Mouse (Mus musculus): ENCODE measurements around the gene Mrgprf. TPM values are rescaled to one million over a fixed set of nuclear protein-coding genes. Genes with fewer than 3 reads are reported as not detected.

Gene Mrgprf
- total RNA-seq, 1 experiment = 0.49 TPM

DNA sequence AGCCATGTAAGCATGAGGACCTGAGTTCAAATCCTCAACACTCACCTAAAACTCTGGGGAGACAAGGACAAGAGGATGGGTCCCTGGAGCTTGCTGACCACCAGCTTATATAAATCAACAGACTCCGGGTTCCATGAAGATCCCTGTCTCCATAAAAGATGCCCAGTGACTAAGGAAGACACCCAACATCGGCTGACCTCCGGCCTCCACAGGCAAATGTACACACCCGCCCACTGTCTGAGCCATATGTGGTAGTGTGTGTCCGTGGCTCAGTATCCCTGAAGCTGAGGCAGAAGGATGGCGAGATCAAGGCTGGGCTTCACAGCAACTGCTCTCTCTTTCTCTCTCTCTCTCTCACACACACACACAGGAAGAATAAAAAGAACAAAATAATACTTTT, 33.3 kb downstream of the Mrgprf start:
- Histone ChIP-seq H3K9me3 (ENCODE audit: control insufficient read depth, insufficient read depth, low read depth, low read length) (no peaks in the 10 kb centered on the region), H3K4me3 (ENCODE audit: insufficient read depth in 1 of 2, low read depth in 1 of 2, low read length in 2 of 2, poor library complexity in 1 of 2, severe bottlenecking in 1 of 2) (no peak overlapping the region), H3K9ac (ENCODE audit: insufficient read depth, low read depth, low read length, poor library complexity, severe bottlenecking) (no peak overlapping the region), H3K4me1 (ENCODE audit: control insufficient read depth in 2 of 2, insufficient read depth in 2 of 2, low read length in 2 of 2, poor library complexity in 1 of 2) (no peaks in the 10 kb centered on the region), H3K36me3 (ENCODE audit: control insufficient read depth, insufficient read depth, low read length, poor library complexity, severe bottlenecking) (no peaks in the 10 kb centered on the region), H3K27ac (ENCODE audit: insufficient read depth, low read depth, low read length, poor library complexity, severe bottlenecking) (no peak overlapping the region)
- no peak for DNase-seq (ENCODE audit: low read depth, low spot score)
- TF ChIP-seq ZC3H11A (IDR thresholded peaks at IDR 0.05; ENCODE audit: borderline replicate concordance, low read depth, low read length) (no peak), CHD2 (IDR thresholded peaks at IDR 0.05; ENCODE audit: low read depth, low read length) (no peak), MAFK (IDR thresholded peaks at IDR 0.05; ENCODE audit: insufficient read depth, low read depth, low read length) (no peak), HCFC1 (IDR thresholded peaks at IDR 0.05; ENCODE audit: borderline replicate concordance, insufficient read depth, low read length) (no peak), ZNF384 (IDR thresholded peaks at IDR 0.05; ENCODE audit: low read depth, low read length) (no peak)
- in situ Hi-C loops (cut with MboI; ENCODE audit: low sequenced_read_pairs in 2 of 2, unreplicated experiment in 2 of 2) = no loop called here

DNA sequence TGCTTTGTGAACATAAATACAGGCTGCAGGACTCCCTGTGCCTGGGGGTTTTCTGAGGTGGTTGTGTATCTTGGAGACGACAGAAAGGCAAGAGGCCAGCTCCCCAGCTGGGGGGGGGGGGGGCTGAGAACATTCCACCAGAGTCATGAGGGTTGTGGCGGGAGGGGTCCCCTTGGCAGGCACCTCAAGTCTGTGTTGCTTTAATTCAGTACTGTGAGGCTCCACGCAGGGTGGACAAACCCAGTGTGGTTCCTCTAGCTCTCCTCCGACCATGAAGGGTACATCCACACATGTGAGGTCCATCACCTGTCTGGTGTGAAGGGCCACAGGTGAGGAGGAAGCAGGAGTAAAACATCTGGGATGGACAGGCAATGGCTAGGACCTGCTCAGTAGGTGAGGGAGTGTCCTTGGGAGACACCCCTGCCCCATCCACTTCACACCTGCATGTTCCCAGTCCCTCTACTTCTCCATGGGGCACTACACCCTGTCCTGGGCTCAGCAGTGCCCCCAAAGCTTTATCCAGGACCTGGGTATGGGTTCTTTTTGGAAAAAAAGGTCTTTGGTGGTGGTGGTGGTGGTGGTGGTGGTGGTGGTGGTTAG, 33.9 kb downstream of the Mrgprf start:
- in situ Hi-C loops (cut with MboI; ENCODE audit: low sequenced_read_pairs in 2 of 2, unreplicated experiment in 2 of 2) = no loop called here
- no peaks in the 10 kb centered on the region for H3K9me3 ChIP-seq (ENCODE audit: control insufficient read depth, insufficient read depth, low read depth, low read length)
- DNase-seq (ENCODE audit: low read depth, low spot score) = no peak

DNA sequence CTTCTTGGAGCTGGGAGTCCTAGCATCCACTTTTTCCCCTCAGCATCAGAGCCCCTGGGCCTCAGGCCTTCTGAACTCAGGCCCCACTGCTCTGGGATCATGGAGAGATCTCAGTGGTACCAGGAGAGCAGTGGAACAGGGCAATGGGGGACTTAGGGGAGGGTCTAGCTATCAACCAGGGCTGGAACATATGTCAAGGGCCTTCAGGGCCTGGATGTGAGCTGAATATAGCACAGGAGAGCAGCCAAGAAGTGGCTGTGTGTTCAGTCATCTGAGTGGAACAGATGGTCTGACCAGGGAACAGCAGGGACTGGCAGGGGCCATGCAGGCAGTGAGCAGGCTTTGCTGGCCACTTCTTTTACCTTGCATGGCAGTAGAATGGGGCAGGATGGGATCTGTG, 34.6 kb downstream of the Mrgprf start:
- no peak for DNase-seq (ENCODE audit: low read depth, low spot score)
- no peaks in the 10 kb centered on the region for H3K4me1 ChIP-seq (ENCODE audit: control insufficient read depth in 2 of 2, insufficient read depth in 2 of 2, low read length in 2 of 2, poor library complexity in 1 of 2)
- no peak overlapping the region for H3K4me3 ChIP-seq (ENCODE audit: insufficient read depth in 1 of 2, low read depth in 1 of 2, low read length in 2 of 2, poor library complexity in 1 of 2, severe bottlenecking in 1 of 2)
- H3K27ac ChIP-seq (ENCODE audit: insufficient read depth, low read depth, low read length, poor library complexity, severe bottlenecking) = no peak overlapping the region
- no peaks in the 10 kb centered on the region for H3K9me3 ChIP-seq (ENCODE audit: control insufficient read depth, insufficient read depth, low read depth, low read length)
- TF ChIP-seq MAFK (IDR thresholded peaks at IDR 0.05; ENCODE audit: insufficient read depth, low read depth, low read length) (no peak), CHD2 (IDR thresholded peaks at IDR 0.05; ENCODE audit: low read depth, low read length) (no peak), HCFC1 (IDR thresholded peaks at IDR 0.05; ENCODE audit: borderline replicate concordance, insufficient read depth, low read length) (no peak), ZNF384 (IDR thresholded peaks at IDR 0.05; ENCODE audit: low read depth, low read length) (no peak), ZC3H11A (IDR thresholded peaks at IDR 0.05; ENCODE audit: borderline replicate concordance, low read depth, low read length) (no peak)
- in situ Hi-C loops (cut with MboI; ENCODE audit: low sequenced_read_pairs in 2 of 2, unreplicated experiment in 2 of 2) = no loop called here
- no peak overlapping the region for H3K9ac ChIP-seq (ENCODE audit: insufficient read depth, low read depth, low read length, poor library complexity, severe bottlenecking)
- no peaks in the 10 kb centered on the region for H3K36me3 ChIP-seq (ENCODE audit: control insufficient read depth, insufficient read depth, low read length, poor library complexity, severe bottlenecking)

More for the DNA sequence above, 33.9 kb downstream of the Mrgprf start:
- no peak overlapping the region for H3K27ac ChIP-seq (ENCODE audit: insufficient read depth, low read depth, low read length, poor library complexity, severe bottlenecking)
- H3K4me3 ChIP-seq (ENCODE audit: insufficient read depth in 1 of 2, low read depth in 1 of 2, low read length in 2 of 2, poor library complexity in 1 of 2, severe bottlenecking in 1 of 2) = no peak overlapping the region
- H3K4me1 ChIP-seq (ENCODE audit: control insufficient read depth in 2 of 2, insufficient read depth in 2 of 2, low read length in 2 of 2, poor library complexity in 1 of 2) = no peaks in the 10 kb centered on the region
- no peaks in the 10 kb centered on the region for H3K36me3 ChIP-seq (ENCODE audit: control insufficient read depth, insufficient read depth, low read length, poor library complexity, severe bottlenecking)
- H3K9ac ChIP-seq (ENCODE audit: insufficient read depth, low read depth, low read length, poor library complexity, severe bottlenecking) = no peak overlapping the region
- TF ChIP-seq MAFK (IDR thresholded peaks at IDR 0.05; ENCODE audit: insufficient read depth, low read depth, low read length) = no peak
- TF ChIP-seq HCFC1 (IDR thresholded peaks at IDR 0.05; ENCODE audit: borderline replicate concordance, insufficient read depth, low read length) = no peak
- TF ChIP-seq CHD2 (IDR thresholded peaks at IDR 0.05; ENCODE audit: low read depth, low read length) = no peak
- TF ChIP-seq ZNF384 (IDR thresholded peaks at IDR 0.05; ENCODE audit: low read depth, low read length) = no peak
- no peak for TF ChIP-seq ZC3H11A (IDR thresholded peaks at IDR 0.05; ENCODE audit: borderline replicate concordance, low read depth, low read length)

DNA sequence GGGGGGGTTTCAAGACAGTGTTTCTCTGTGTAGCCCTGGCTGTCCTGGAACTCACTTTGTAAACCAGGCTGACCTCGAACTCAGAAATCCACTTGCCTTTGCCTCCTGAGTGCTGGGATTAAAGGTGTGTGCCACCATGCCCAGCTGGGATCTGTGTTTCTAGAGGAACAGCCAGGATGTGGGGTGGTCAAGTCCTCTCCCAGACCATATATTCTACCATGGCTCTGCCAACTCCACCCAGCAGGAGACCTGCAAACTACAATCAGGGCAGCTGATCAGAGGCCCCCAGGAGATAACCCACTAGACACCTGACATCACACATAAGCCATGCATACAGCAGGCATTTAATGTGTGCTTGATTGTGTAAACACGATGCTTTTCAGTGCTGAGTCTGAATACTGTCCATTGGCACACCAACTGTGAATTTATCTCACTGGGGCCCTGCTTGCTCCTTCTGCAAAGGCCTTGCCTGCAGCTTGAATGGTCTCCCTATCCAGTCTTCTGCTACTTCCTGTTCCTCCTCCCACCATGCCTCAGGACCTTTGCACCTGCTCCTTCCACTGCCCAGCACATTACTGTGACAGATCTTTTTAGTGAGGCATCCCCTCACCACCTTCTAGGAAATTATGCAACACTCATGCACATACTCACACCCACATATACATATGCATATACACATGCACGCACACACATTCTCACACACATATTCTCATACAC, 35.1 kb downstream of the Mrgprf start:
- Histone ChIP-seq H3K9me3 (ENCODE audit: control insufficient read depth, insufficient read depth, low read depth, low read length) (no peaks in the 10 kb centered on the region), H3K36me3 (ENCODE audit: control insufficient read depth, insufficient read depth, low read length, poor library complexity, severe bottlenecking) (no peaks in the 10 kb centered on the region), H3K9ac (ENCODE audit: insufficient read depth, low read depth, low read length, poor library complexity, severe bottlenecking) (no peak overlapping the region), H3K4me3 (ENCODE audit: insufficient read depth in 1 of 2, low read depth in 1 of 2, low read length in 2 of 2, poor library complexity in 1 of 2, severe bottlenecking in 1 of 2) (no peak overlapping the region), H3K27ac (ENCODE audit: insufficient read depth, low read depth, low read length, poor library complexity, severe bottlenecking) (no peak overlapping the region), H3K4me1 (ENCODE audit: control insufficient read depth in 2 of 2, insufficient read depth in 2 of 2, low read length in 2 of 2, poor library complexity in 1 of 2) (no peaks in the 10 kb centered on the region)
- in situ Hi-C loops (cut with MboI; ENCODE audit: low sequenced_read_pairs in 2 of 2, unreplicated experiment in 2 of 2) = no loop called here
- no peak for TF ChIP-seq CHD2 (IDR thresholded peaks at IDR 0.05; ENCODE audit: low read depth, low read length)
- no peak for TF ChIP-seq ZNF384 (IDR thresholded peaks at IDR 0.05; ENCODE audit: low read depth, low read length)
- TF ChIP-seq MAFK (IDR thresholded peaks at IDR 0.05; ENCODE audit: insufficient read depth, low read depth, low read length) = no peak
- no peak for TF ChIP-seq ZC3H11A (IDR thresholded peaks at IDR 0.05; ENCODE audit: borderline replicate concordance, low read depth, low read length)
- TF ChIP-seq HCFC1 (IDR thresholded peaks at IDR 0.05; ENCODE audit: borderline replicate concordance, insufficient read depth, low read length) = no peak
- no peak for DNase-seq (ENCODE audit: low read depth, low spot score)
